Mouse (Mus musculus): Measurements from ENCODE around the gene Ralgps1.

GRCm38 (mm10) chr2:33402236-33402635, 30.9 kb upstream of the Ralgps1 start:
- TF ChIP-seq CTCF (IDR thresholded peaks at IDR 0.05; ENCODE audit: borderline replicate concordance, control insufficient read depth, extremely low read depth, insufficient read depth, low read length, poor library complexity) (peak; percentile 59; the same call in 1 of the 2 replicates), POLR2A (IDR thresholded peaks at IDR 0.05; ENCODE audit: control insufficient read depth, extremely low read depth, insufficient read depth, low read length, poor library complexity) (no peak)

Data from thymus, adult 2 months (tissue).